Mouse (Mus musculus) layer of hippocampus, postnatal 14 days (tissue): Measurements from ENCODE around the gene Vash2. TPM values are rescaled to one million over a fixed set of nuclear protein-coding genes. Genes with fewer than 3 reads are reported as not detected.
"Not testable (repeated sequence)": the region's sequence is repeated elsewhere in the genome, so short reads cannot be mapped to it uniquely, and the experiment has no call there.

Source experiments
- DNase-seq, 2 experiments: peaks; one replicate each; pipeline ENCODE4 v3.0.0; 2021 to 2022; ENCODE audit warnings: low spot score in 2 of 2, mixed read lengths in 1 of 2
- total RNA-seq, 2 experiments: library from RNA; stranded (reverse); gene quantifications; 2 replicates each; pipeline ENCODE4 v1.2.3; 2021

Gene Vash2
- total RNA-seq, 2 experiments from 2014 or later = 6.4 to 7.4 TPM

- no peak for DNase-seq
Measured at GRCm38 (mm10) chr1:190927751-190928369, 51.2 kb downstream of the Vash2 start.

DNA sequence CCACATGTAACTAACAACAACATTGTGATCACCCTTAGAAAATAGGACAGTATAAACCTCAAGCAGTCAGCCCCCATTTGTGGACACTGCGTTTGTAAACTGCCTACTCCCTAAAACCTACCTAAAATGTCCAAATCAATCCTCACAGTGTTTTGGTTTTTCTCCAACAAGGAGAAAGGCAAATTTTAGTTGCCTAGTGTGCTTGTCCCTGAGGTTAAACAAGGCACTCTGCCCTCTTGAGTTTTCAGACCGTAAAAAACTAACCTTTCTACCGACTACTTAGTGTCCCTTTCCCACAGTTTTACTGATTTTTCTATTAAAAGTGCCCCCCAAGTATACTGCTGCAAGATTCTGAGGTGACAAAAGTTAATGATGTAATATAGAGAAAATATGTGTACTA is 51.8 kb downstream of the Vash2 start:
- DNase-seq = no peak

- DNase-seq = not testable (repeated sequence)
Measured at GRCm38 (mm10) chr1:190924812-190925211, 54.3 kb downstream of the Vash2 start, which contains the start of gene Angel2. Angel2 (plus strand) TSS chr1:190925112.

DNA sequence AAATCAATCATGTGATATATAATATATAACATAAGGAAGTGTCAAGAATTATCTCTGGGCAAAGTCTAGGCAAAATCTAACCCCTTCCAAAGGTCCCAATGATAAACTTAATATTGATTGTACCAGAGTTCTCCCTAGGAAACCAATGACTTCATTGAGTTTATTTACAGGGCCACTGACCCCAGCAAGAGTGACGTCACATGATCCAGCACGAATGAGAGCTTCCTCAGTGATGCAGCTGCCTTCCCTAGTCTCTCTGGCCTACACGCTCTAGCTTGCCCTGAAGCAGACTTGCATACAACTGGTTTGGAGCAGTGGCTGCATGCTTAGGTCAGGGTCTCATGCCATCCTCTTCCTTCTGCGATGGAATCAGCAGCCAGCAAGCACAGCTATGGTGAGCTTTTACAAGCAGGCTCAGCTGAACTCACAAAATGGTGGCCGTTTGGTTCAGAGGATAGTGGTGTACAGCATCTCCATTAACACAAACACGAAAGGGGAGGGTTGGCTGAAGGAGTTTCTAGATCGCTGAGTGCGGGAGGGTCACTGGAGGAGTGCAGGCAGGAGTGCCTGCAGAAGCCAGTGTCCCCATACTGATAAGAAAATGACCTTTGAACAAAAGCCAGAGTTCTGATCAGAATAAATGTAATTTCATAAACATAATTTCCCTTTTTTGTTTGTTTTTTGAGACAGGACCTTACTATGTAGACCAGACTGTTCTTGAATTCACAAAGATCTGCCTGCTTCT is 59.2 kb downstream of the Vash2 start:
- no peak for DNase-seq

DNA sequence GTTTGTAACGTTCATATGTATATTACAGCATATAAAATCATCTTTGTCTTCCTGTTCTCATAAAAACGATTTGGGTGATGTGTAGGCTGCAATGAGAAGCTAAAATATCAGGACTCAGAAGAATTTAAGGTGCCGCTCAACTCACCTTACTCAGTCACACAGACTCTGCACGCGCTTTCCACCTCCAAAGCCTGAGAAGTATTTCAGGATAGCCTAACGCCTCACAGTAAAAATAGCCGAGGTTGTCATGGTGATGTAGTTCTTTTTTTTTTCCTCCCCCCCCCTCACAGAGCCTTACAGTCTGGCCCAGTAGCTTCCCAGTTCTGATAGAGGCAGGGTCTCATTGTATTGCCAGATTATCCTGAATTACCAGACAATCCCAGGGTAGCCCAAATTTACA is 60.2 kb downstream of the Vash2 start:
- peak in 1 of 2 experiments; percentile 21 for DNase-seq

DNA sequence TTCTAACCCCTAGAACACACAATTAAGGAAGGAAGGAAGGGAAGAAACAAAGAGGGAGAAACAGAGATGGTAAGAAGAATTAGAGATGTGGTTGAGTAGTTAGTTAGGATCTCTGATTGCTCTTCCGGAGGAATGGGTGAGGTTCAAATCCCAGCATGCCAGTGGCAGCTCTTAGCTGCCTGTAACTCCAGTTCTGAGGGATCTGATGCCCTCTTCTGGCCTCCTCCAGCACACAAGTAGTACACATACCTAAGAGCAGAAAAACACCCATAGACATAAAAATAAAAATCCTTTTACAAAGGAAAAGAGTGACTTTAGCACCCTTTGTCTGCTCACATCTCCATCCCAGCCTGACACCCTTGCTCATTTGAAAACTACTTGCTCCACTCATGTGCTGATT is 66.5 kb downstream of the Vash2 start:
- no peak for DNase-seq

- peak; percentile 81 to 84 for DNase-seq
Measured at GRCm38 (mm10) chr1:190911415-190912123, 67.5 kb downstream of the Vash2 start, which contains the start of gene Rps6kc1. Rps6kc1 (minus strand) TSS chr1:190911770.

GRCm38 (mm10) chr1:190910836-190911235 is 68.3 kb downstream of the Vash2 start:
- DNase-seq = no peak

- no peak for DNase-seq
Measured at GRCm38 (mm10) chr1:190904714-190905113, 74.4 kb downstream of the Vash2 start.

GRCm38 (mm10) chr1:190904136-190904535 is 75.0 kb downstream of the Vash2 start:
- no peak for DNase-seq

GRCm38 (mm10) chr1:190901082-190901481 is 78.0 kb downstream of the Vash2 start:
- DNase-seq = no peak

DNA sequence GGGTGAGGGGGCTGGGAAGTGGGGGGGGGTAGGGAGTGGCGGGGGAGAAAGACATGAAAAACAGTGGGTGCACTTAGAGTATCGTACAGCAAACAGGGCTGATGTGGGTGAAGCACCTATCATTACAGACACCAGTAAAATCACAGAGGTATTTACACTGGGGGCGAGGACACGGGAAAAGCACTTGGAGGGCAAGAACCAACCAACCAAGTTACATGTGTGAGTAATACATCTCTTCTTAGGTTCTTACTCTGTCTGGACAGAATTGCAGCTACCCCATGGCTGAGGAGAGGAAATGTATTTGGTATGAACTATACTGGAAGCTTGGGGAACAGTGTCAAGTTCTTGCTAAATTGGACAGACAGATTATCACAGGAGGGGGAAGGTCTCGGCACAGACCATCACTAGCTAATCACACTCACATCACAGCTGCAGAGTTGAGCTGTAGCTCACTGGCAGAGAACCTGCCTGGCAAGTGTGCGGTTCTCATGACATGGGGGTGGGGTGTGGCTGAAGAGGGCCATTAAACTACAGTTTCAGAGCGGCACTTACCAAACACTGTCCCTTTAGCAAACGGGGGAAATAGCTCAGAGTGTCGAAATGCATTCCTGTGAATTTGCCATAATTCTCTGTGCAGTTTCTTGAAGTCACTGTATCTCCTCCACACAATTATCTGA is 80.1 kb downstream of the Vash2 start:
- DNase-seq = no peak

GRCm38 (mm10) chr1:190898186-190898585 is 80.9 kb downstream of the Vash2 start:
- DNase-seq = no peak

Other genes starting within 250 kb of the Vash2 start
- gene Rps6kc1, start 67.5 kb downstream of the Vash2 start, total RNA-seq = 10 to 100 TPM; 54.8 to 59.9 TPM
- gene Angel2, start 54.2 kb downstream of the Vash2 start, total RNA-seq = 10 to 100 TPM; 47.4 to 49.0 TPM
- 10 to 100 TPM; 18.6 to 21.6 TPM for gene Flvcr1, start 46.9 kb upstream of the Vash2 start, total RNA-seq
- gene Spata45, start 57.3 kb upstream of the Vash2 start, total RNA-seq = not detected
- gene Tatdn3, start 83.6 kb upstream of the Vash2 start, total RNA-seq = 10 to 100 TPM; 30.0 to 42.1 TPM
- gene Nsl1, start 83.7 kb upstream of the Vash2 start, total RNA-seq = 1 to 10 TPM in 1 of 2 experiments, under 1 TPM in 1; 0.60 to 1.2 TPM
- gene Batf3, start 118.6 kb upstream of the Vash2 start, total RNA-seq = not detected
- gene Fam71a, start 185.5 kb upstream of the Vash2 start, total RNA-seq = not detected
- under 1 TPM; 0.79 to 0.90 TPM for gene Atf3, start 238.7 kb upstream of the Vash2 start, total RNA-seq